Mouse (Mus musculus) liver, adult 2 months (tissue): ENCODE measurements at regions not wholly inside any gene's neighbourhood (a gene's known extent, or its start where the extent isn't known, plus 50 kb on each side); places are given as distances from the start of the nearest gene placed in this dataset.

ENCODE experiments used
- CTCF ChIP-seq: fragments of 200-500 bp; IDR thresholded peaks from 2 replicates; pipeline ENCODE4 v1.5.1; 2011; ENCODE audit warnings: low read depth, low read length, control low read depth
- POLR2A ChIP-seq: fragments of 200-500 bp; IDR thresholded peaks from 2 replicates; pipeline ENCODE4 v1.6.1; 2011; ENCODE audit warnings: low read length, control low read depth; ENCODE audit not compliant: insufficient read depth; ENCODE audit errors: extremely low read depth

DNA sequence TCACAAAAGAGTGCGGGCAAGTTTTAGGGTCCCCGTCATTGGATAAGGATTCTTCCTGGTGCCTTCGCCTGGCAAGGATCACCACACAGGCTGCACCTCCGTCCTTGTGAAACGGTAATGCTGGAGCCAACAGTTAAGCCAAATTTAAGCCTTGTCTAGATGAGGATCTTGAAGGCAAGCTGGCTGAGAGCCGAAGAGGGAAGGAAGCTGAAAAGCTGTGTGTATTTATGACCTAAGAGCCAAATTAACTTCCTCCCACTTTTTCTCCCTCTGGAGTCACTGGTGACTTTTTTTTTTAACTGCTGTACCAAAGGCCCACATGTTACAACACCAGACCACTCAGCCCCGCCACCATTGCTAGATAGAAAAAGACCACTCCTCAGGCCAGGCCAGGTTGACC, 249.1 kb upstream of the Jarid2 start:
- TF ChIP-seq CTCF (no peak), POLR2A (no peak)
